Mouse (Mus musculus) kidney, embryonic 15.5 days (tissue): ENCODE measurements at regions not wholly inside any gene's neighbourhood (a gene's known extent, or its start where the extent isn't known, plus 50 kb on each side); places are given as distances from the start of the nearest gene placed in this dataset.

Experiments
- ATAC-seq: fragments of 200-750 bp; cut with Nextera tagmentation; replicated peaks from 2 replicates; pipeline ENCODE4 v1.8.0; 2017; ENCODE audit warnings: moderate TSS enrichment; ENCODE audit not compliant: low FRiP score
- H3K27ac ChIP-seq: fragments of 300-500 bp; sonication (generic); 2 replicates; pipeline ENCODE4 v1.5.1; 2015; ENCODE audit warnings: mild to moderate bottlenecking, inconsistent platforms
- H3K27me3 ChIP-seq: fragments of 300-500 bp; sonication (generic); 2 replicates; pipeline ENCODE4 v1.6.1; 2015; ENCODE audit warnings: inconsistent platforms
- H3K36me3 ChIP-seq: fragments of 300-500 bp; sonication (generic); 2 replicates; pipeline ENCODE4 v1.6.1; 2015; ENCODE audit warnings: inconsistent platforms
- H3K4me1 ChIP-seq: fragments of 300-500 bp; sonication (generic); 2 replicates; pipeline ENCODE4 v1.6.1; 2015; ENCODE audit warnings: inconsistent platforms
- H3K4me2 ChIP-seq: fragments of 300-500 bp; sonication (generic); 2 replicates; pipeline ENCODE4 v1.6.1; 2015; ENCODE audit warnings: moderate library complexity, mild to moderate bottlenecking, inconsistent platforms
- H3K4me3 ChIP-seq: fragments of 300-500 bp; sonication (generic); replicated peaks from 2 replicates; pipeline ENCODE4 v1.5.1; 2015; ENCODE audit warnings: mild to moderate bottlenecking, inconsistent platforms
- H3K9ac ChIP-seq: fragments of 300-500 bp; sonication (generic); 2 replicates; pipeline ENCODE4 v1.6.1; 2015; ENCODE audit warnings: mild to moderate bottlenecking, inconsistent platforms
- H3K9me3 ChIP-seq: fragments of 300-500 bp; sonication (generic); replicated peaks from 2 replicates; pipeline ENCODE4 v1.6.1; 2016; ENCODE audit warnings: inconsistent platforms
- whole genome bisulfite sequencing: fragments of 180-500 bp; shearing (Covaris S2); methylation state at CpG from one replicate; pipeline ENCODE4 v1.1.7; 2015; ENCODE audit warnings: mixed read lengths; 5-methylcytosine and 5-hydroxymethylcytosine counted together

DNA sequence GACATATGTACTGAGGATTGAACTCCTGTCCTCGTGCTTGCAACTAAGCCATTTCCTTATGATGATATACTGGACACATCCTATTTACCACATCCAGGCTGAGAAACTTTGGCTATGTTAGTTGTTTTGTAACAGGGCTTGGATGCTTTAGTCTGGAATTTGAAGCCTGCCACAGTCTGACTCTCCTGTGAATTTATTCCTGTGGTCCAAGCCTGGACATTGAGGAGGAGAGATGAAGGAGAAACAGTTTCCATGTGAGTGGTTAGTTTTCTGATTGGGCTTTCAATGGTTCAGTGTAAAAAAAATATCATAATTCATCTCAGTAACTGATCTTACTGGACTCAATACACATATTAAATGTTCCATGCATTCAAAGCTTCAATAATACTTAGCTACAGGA lies 422.6 kb downstream of the Etnk1 start:
- ATAC-seq, result no peak
- Histone ChIP-seq H3K27ac (no peak overlapping the region), H3K27me3 (no peaks in the 10 kb centered on the region), H3K4me3 (no peak overlapping the region), H3K9me3 (no peaks in the 10 kb centered on the region), H3K36me3 (no peaks in the 10 kb centered on the region), H3K4me2 (no peak overlapping the region), H3K4me1 (no peaks in the 10 kb centered on the region), H3K9ac (no peak overlapping the region)
- WGBS, result 49% methylated on average over 1 of the region's 1 CpGs

DNA sequence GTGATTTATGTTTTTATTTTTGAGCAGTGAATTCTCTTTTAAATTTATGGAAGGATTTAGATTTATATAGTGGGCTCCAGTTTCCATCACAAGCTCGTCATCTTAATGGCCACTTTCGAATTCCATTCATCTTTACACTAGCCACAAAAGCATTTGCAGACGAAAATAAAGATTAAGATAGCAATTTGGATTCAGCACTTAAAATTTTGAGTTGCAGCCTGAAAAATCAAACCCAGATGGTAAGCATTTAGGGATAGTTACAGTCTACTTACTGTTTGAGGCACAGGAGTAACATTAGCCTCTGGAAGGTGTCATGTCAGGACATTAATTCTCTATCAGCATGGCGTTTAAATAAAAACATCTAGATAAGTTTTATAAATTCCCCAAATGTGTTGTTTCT lies 423.2 kb downstream of the Etnk1 start:
- Histone ChIP-seq H3K4me3 (no peak overlapping the region), H3K4me2 (no peak overlapping the region), H3K9me3 (no peaks in the 10 kb centered on the region), H3K36me3 (no peaks in the 10 kb centered on the region), H3K4me1 (no peaks in the 10 kb centered on the region), H3K9ac (no peak overlapping the region), H3K27me3 (no peaks in the 10 kb centered on the region), H3K27ac (no peak overlapping the region)
- WGBS, result 49% methylated on average over 4 of the region's 4 CpGs
- ATAC-seq, result no peak

DNA sequence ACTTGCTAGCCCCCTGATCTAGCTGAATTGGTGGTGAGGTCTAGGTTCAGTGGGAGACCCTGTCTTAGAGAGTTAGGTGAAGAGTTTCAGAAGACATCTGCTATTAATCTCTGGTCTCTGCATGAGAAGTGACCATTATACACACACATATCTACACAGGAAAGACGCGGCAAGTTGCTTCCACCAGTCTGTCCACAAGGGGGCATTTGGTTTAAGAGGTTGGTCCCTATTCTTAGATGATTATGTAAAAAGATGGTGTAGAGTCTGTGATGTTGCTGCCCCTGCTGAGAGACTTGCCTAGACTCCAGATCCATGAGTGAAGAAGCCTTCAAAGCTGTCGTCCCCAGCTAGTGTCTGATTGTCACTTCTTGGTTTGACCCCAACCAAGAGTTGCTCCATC lies 425.5 kb downstream of the Etnk1 start:
- Histone ChIP-seq H3K27ac (no peak overlapping the region), H3K4me1 (no peaks in the 10 kb centered on the region), H3K27me3 (no peaks in the 10 kb centered on the region), H3K4me3 (no peak overlapping the region), H3K9me3 (no peaks in the 10 kb centered on the region), H3K36me3 (no peaks in the 10 kb centered on the region), H3K4me2 (no peak overlapping the region), H3K9ac (no peak overlapping the region)
- no peak for ATAC-seq
- WGBS, result 92% methylated on average over 3 of the region's 3 CpGs

DNA sequence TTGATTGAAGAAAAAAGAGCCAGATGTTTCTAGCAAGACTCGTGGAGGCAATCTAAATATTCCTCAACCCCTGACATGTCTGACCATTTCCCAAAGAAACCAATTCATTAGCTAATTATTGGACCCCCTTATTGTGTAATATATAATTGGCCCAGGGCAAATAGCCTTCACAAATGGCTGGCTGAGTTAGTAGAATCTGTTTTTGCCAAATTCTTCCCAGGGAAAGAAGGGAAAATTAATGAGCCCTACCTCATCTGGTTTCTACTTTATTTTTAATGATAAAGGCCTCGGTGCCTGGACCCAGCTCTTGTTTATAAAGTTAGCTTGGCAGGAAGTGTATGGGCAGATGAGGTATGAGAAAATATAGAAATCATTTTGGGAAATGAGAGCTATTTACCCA lies 428.5 kb downstream of the Etnk1 start:
- 53% methylated on average over 2 of the region's 2 CpGs for WGBS
- no peak for ATAC-seq
- H3K4me1 ChIP-seq, result no peaks in the 10 kb centered on the region
- H3K36me3 ChIP-seq, result no peaks in the 10 kb centered on the region
- H3K4me3 ChIP-seq, result no peak overlapping the region
- H3K27ac ChIP-seq, result no peak overlapping the region
- no peaks in the 10 kb centered on the region for H3K27me3 ChIP-seq
- no peaks in the 10 kb centered on the region for H3K9me3 ChIP-seq
- H3K9ac ChIP-seq, result no peak overlapping the region
- no peak overlapping the region for H3K4me2 ChIP-seq

DNA sequence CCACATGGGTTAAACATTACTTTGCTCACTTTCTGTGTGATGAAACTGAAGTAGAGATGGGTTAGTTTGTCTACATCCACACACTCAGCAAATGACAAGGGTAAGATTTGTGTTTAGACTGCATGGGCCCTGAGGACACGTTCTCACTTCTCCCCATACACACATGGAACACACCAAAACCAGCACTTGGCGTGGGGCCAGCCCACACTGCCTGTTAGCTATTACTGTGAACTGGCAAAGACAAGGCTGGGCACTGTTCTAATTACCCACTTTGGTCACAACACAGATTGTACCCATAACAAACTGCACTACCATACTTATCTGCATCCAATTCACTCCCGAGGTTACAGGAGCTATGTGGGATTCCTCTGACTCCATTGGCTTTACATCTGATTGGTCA lies 430.4 kb downstream of the Etnk1 start:
- no peak for ATAC-seq
- Histone ChIP-seq H3K27ac (no peak overlapping the region), H3K27me3 (no peaks in the 10 kb centered on the region), H3K9me3 (no peaks in the 10 kb centered on the region), H3K4me1 (no peaks in the 10 kb centered on the region), H3K36me3 (no peaks in the 10 kb centered on the region), H3K4me3 (no peak overlapping the region), H3K9ac (no peak overlapping the region), H3K4me2 (no peak overlapping the region)
- WGBS, result 87% methylated on average over 3 of the region's 3 CpGs

DNA sequence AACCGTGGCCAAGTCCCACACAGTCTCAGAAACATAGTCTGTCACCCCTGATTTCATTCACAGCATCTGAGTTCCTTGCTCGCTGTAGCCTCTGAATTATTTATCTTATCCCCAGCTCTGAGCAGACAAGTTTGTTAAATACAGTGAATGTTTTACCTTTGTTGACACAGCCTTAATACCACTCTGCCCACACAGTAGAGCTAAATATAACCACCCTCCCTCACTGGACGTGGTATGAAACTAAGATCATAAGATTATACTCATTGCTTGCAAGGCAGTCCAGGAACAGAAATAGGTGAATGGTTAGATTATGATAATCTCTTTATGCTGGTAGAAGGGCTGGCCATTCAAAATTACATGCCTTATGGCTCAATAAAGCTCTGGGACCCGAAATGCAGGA lies 431.9 kb downstream of the Etnk1 start:
- Histone ChIP-seq H3K27me3 (no peaks in the 10 kb centered on the region), H3K4me2 (no peak overlapping the region), H3K9me3 (no peaks in the 10 kb centered on the region), H3K36me3 (no peaks in the 10 kb centered on the region), H3K4me3 (no peak overlapping the region), H3K27ac (no peak overlapping the region), H3K4me1 (no peaks in the 10 kb centered on the region), H3K9ac (no peak overlapping the region)
- 67% methylated on average over 4 of the region's 4 CpGs for WGBS
- no peak for ATAC-seq

DNA sequence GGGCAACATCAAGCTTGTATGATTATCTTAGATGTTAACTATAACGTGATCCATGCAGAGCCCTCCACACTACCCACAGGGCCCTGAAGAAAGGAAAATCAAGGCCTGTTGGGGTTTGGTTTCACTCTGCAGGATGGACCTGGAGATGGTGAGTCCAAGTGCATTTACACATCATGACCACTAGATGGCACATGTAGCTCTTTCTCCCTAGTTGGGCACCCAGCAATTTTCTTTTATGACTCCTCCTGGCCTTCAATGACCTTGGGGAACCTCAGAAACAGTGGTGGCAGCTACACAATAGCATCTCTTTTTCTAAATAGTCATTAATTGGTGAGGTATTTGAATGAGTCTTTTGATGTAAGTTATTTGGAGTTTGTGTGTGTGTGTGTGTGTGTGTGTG lies 442.1 kb downstream of the Etnk1 start:
- no peak overlapping the region for H3K27ac ChIP-seq
- no peaks in the 10 kb centered on the region for H3K9me3 ChIP-seq
- WGBS, result 86% methylated on average over 1 of the region's 1 CpGs
- H3K4me3 ChIP-seq, result no peak overlapping the region
- no peak for ATAC-seq
- H3K4me1 ChIP-seq, result no peaks in the 10 kb centered on the region
- H3K4me2 ChIP-seq, result no peak overlapping the region
- no peaks in the 10 kb centered on the region for H3K36me3 ChIP-seq
- no peaks in the 10 kb centered on the region for H3K27me3 ChIP-seq
- H3K9ac ChIP-seq, result no peak overlapping the region

DNA sequence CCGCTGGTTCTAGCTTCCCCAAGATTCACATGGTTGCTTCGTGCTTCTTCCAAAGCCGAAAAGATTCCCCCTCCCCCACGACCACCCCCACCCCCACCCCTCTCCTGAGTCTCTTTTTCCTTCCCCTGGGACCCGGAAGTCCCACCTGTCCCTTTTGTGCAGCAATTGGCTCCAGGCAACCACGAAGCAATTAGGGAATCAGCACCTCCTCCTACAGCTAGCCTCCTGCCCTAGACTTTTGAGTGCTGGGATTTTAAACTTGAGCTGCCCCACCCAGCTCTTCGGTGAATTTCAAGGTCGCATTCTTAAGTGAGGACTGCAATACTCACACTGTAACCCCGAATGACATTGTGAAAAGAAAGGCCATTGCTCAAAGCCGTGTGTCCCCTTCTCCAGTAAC lies 445.9 kb downstream of the Etnk1 start:
- no peaks in the 10 kb centered on the region for H3K9me3 ChIP-seq
- no peak overlapping the region for H3K4me3 ChIP-seq
- WGBS, result 71% methylated on average over 10 of the region's 10 CpGs
- H3K4me1 ChIP-seq, result no peaks in the 10 kb centered on the region
- H3K4me2 ChIP-seq, result no peak overlapping the region
- H3K27me3 ChIP-seq, result no peaks in the 10 kb centered on the region
- ATAC-seq, result no peak
- no peak overlapping the region for H3K9ac ChIP-seq
- H3K36me3 ChIP-seq, result no peaks in the 10 kb centered on the region
- no peak overlapping the region for H3K27ac ChIP-seq

DNA sequence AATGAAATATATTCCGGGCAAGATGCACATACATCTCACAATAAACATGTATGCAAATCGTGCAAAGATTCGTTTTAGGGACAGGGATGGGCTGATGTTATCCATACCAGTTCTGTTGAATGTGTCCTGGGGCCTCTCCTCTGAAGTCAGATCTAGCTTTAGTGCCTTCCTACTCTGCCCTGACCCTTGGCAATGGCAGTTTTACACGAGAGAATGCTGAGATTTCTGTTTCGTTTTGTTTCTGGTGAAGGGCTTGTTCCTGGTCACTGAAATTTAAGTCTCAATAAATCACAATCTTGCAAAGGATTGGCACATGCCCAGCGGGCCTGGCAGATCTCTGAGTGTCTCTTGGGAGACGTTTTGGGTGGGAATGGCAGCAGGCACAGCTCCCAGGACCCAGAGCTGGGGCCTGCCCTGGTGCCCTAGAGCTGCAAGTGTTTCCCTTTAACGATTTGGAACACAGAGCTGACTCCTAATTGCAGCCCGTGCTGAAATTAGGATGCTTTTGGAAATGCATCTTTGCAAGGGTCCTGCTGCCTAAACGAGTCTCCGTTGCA lies 447.5 kb downstream of the Etnk1 start:
- H3K9ac ChIP-seq, result no peak overlapping the region
- H3K27ac ChIP-seq, result no peak overlapping the region
- 68% methylated on average over 11 of the region's 11 CpGs for WGBS
- no peak overlapping the region for H3K4me3 ChIP-seq
- no peaks in the 10 kb centered on the region for H3K27me3 ChIP-seq
- no peaks in the 10 kb centered on the region for H3K36me3 ChIP-seq
- no peak overlapping the region for H3K4me2 ChIP-seq
- no peaks in the 10 kb centered on the region for H3K4me1 ChIP-seq
- ATAC-seq, result no peak
- H3K9me3 ChIP-seq, result no peaks in the 10 kb centered on the region

DNA sequence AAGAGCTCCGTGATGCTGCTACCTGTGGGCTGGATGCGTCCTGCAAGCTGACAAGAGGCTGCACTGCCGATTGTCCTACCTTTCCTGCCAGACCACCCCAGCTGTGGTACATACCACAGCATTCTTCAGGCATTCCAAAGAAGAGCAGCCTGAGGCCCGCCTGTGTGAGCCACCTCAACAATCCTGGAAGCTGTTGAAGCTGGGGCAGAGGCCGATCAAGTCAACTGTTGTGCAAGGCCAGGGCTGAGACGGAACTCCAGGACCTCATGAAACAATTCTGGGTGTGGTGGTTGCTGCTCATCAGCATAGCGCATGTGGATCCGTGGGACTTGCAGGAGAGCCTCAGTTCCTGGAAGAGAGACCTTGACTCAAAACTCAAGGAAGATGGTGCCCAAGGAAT lies 448.3 kb downstream of the Etnk1 start:
- WGBS, result 83% methylated on average over 8 of the region's 8 CpGs
- Histone ChIP-seq H3K9me3 (no peaks in the 10 kb centered on the region), H3K27me3 (no peaks in the 10 kb centered on the region)

DNA sequence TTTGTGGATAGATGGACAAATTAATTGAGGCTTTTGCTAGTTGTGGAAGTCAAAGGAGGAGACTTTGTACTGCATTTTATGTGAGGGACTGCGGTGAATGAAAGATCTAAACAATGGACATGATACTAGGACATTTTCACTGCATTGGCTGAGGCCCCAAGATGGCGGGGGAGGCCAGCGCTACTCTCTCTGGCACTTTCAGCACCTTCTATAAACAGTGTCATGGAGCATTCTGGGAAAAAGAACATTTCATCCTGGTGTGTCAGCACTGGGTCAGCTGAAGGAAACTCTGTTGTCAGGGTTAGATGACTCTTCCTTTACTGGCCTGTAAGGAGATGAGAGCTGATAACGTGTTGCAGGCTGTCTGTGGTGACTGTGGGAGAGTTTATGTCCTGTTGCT lies 449.4 kb downstream of the Etnk1 start:
- Histone ChIP-seq H3K9ac (no peak overlapping the region), H3K27ac (no peak overlapping the region), H3K4me1 (no peaks in the 10 kb centered on the region), H3K27me3 (no peaks in the 10 kb centered on the region), H3K9me3 (no peaks in the 10 kb centered on the region), H3K36me3 (no peaks in the 10 kb centered on the region), H3K4me3 (no peak overlapping the region), H3K4me2 (no peak overlapping the region)
- ATAC-seq, result no peak
- WGBS, result 77% methylated on average over 4 of the region's 4 CpGs

More for the DNA sequence above, 448.3 kb downstream of the Etnk1 start:
- ATAC-seq, result no peak
- H3K27ac ChIP-seq, result no peak overlapping the region
- H3K36me3 ChIP-seq, result no peaks in the 10 kb centered on the region
- H3K9ac ChIP-seq, result no peak overlapping the region
- no peak overlapping the region for H3K4me3 ChIP-seq
- no peak overlapping the region for H3K4me2 ChIP-seq
- H3K4me1 ChIP-seq, result no peaks in the 10 kb centered on the region

DNA sequence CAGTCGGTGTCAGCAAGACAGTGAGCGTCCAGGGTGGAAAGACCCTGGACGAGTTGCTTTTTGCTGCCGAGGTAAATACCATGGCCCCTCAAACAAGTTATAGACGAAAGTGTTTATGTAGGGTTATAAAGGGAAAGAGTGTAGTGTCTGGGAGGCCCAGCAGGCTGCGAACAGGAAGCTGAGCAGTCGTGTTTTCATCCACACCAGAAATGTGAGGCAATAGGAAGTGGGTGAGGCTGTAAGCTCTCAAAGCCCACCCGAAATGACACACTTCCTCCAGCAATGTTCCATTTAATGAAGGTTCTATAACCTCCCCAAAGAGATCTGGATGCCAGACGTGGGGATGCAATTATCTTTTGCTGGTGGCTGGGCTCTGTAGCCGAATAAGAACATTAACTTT lies 451.5 kb downstream of the Etnk1 start:
- no peak overlapping the region for H3K27ac ChIP-seq
- H3K27me3 ChIP-seq, result no peaks in the 10 kb centered on the region
- no peaks in the 10 kb centered on the region for H3K4me1 ChIP-seq
- H3K4me3 ChIP-seq, result no peak overlapping the region
- 49% methylated on average over 10 of the region's 10 CpGs for WGBS
- H3K4me2 ChIP-seq, result no peak overlapping the region
- no peaks in the 10 kb centered on the region for H3K9me3 ChIP-seq
- ATAC-seq, result no peak
- H3K36me3 ChIP-seq, result no peaks in the 10 kb centered on the region
- no peak overlapping the region for H3K9ac ChIP-seq

DNA sequence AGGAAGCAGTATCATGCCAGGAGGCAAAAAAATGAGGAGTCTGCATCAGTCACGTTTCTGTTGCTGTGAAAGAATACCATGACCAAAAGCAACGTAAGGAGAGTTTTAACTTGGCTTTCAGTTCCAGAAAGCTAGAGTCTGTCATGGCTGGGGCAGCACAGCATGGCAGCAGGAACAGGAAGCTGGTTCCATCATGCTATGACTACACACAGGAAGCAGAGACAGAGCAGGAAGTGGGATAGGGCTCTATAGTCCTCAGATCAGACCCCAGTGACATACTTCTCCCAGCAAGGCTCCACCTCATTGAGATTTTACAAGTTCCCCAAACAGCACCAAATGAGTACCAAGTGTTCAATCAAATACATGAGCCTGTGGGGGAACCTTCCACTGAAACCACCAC lies 453.6 kb downstream of the Etnk1 start:
- Histone ChIP-seq H3K27ac (no peak overlapping the region), H3K4me2 (no peak overlapping the region), H3K9ac (no peak overlapping the region), H3K36me3 (no peaks in the 10 kb centered on the region), H3K4me1 (no peaks in the 10 kb centered on the region), H3K9me3 (no peaks in the 10 kb centered on the region), H3K4me3 (no peak overlapping the region), H3K27me3 (no peaks in the 10 kb centered on the region)
- whole genome bisulfite sequencing, result 82% methylated on average over 2 of the region's 2 CpGs
- ATAC-seq, result no peak
